8 mouse cellular contexts compared by ENCODE assay signal in genomic region chr5:24684578-24685365, GRCm38 (mm10). TPM values are rescaled to one million over a fixed set of nuclear protein-coding genes. Genes with fewer than 3 reads are reported as not detected.
DNase-seq lines count a peak whose midpoint lies in the region; ATAC-seq and TF ChIP-seq lines count a peak whose summit lies in the region.

No protein-coding gene starts in this region.

- TF ChIP-seq POLR2A in limb, embryonic 14.5 days (IDR thresholded peaks at IDR 0.05; ENCODE audit: borderline replicate concordance, extremely low read depth, insufficient read depth, insufficient read length) = no peak

- peak overlapping the region; percentile 98 for H3K4me3 ChIP-seq in kidney, embryonic 15.5 days (replicated peaks)
- H3K4me3 ChIP-seq in limb, embryonic 14.5 days (replicated peaks; ENCODE audit: low read length) = peak overlapping the region; percentile 96
- H3K4me3 ChIP-seq in midbrain, embryonic 14.5 days (replicated peaks; ENCODE audit: low read depth, low read length) = peak overlapping the region; percentile 82
- H3K4me3 ChIP-seq in stomach, embryonic 14.5 days (ENCODE audit: low read depth, low read length) = peak overlapping the region; percentile 76

- H3K4me1 ChIP-seq in kidney, embryonic 15.5 days = peaks cover 17% of the 10 kb centered on the region
- H3K4me1 ChIP-seq in limb, embryonic 14.5 days (ENCODE audit: control insufficient read depth, insufficient read depth, low read length) = peaks cover 3% of the 10 kb centered on the region; the same call in 1 of the 2 replicates
- peaks cover 10% of the 10 kb centered on the region; the same call in 1 of the 2 replicates for H3K4me1 ChIP-seq in midbrain, embryonic 14.5 days (ENCODE audit: control insufficient read depth, insufficient read depth, low read length)
- H3K4me1 ChIP-seq in stomach, embryonic 14.5 days (ENCODE audit: control insufficient read depth, insufficient read depth, low read length) = peaks cover 5% of the 10 kb centered on the region; the same call in 1 of the 2 replicates

- ATAC-seq in kidney, embryonic 15.5 days (replicated peaks; ENCODE audit: low FRiP score) = peak; percentile 46
- peak; percentile 10; the same call in 1 of the 2 replicates for ATAC-seq in limb, embryonic 14.5 days (ENCODE audit: low FRiP score, low read depth)
- ATAC-seq in midbrain, embryonic 14.5 days (ENCODE audit: low FRiP score, low TSS enrichment) = peak; percentile 49
- peak; percentile 25; the same call in 1 of the 2 replicates for ATAC-seq in stomach, embryonic 14.5 days (ENCODE audit: insufficient number of reproducible peaks, insufficient read depth, low FRiP score, low read depth)

- H3K36me3 ChIP-seq in kidney, embryonic 15.5 days = peaks cover 15% of the 10 kb centered on the region
- peaks cover 7% of the 10 kb centered on the region for H3K36me3 ChIP-seq in limb, embryonic 14.5 days (ENCODE audit: control insufficient read depth, insufficient read depth, low read length)
- H3K36me3 ChIP-seq in midbrain, embryonic 14.5 days (ENCODE audit: control insufficient read depth, insufficient read depth, low read length) = peaks cover 8% of the 10 kb centered on the region
- H3K36me3 ChIP-seq in stomach, embryonic 14.5 days (ENCODE audit: control insufficient read depth, insufficient read depth, low read length) = peaks cover 7% of the 10 kb centered on the region; the same call in 1 of the 2 replicates

- H3K27me3 ChIP-seq in kidney, embryonic 15.5 days = no peaks in the 10 kb centered on the region
- no peaks in the 10 kb centered on the region for H3K27me3 ChIP-seq in limb, embryonic 14.5 days (ENCODE audit: control insufficient read depth, insufficient read depth, low read length)
- no peaks in the 10 kb centered on the region for H3K27me3 ChIP-seq in midbrain, embryonic 14.5 days (ENCODE audit: control insufficient read depth, insufficient read depth, low read length)
- H3K27me3 ChIP-seq in stomach, embryonic 14.5 days (ENCODE audit: control insufficient read depth, insufficient read depth, low read length) = no peaks in the 10 kb centered on the region

- H3K27ac ChIP-seq in kidney, embryonic 15.5 days = peak overlapping the region; percentile 99
- H3K27ac ChIP-seq in limb, embryonic 14.5 days (replicated peaks; ENCODE audit: low read depth, low read length) = peak overlapping the region; percentile 88
- H3K27ac ChIP-seq in midbrain, embryonic 14.5 days (replicated peaks; ENCODE audit: low read depth, low read length) = peak overlapping the region; percentile 86
- H3K27ac ChIP-seq in stomach, embryonic 14.5 days (ENCODE audit: low read length) = peak overlapping the region; percentile 98

- peak; percentile 24 to 34 for DNase-seq in urinary bladder, adult 18-20 months (ENCODE audit: low spot score in 2 of 2)
- no peak for DNase-seq in urinary bladder, postnatal 10 days (ENCODE audit: low spot score)
- peak; percentile 44 for DNase-seq in embryo, embryonic 11 days
- DNase-seq in heart, adult 18-20 months = peak; percentile 39 to 46
- DNase-seq in limb, embryonic 14.5 days (ENCODE audit: low spot score) = peak; percentile 4
- DNase-seq in midbrain, embryonic 14.5 days = peak; percentile 47

- WGBS in kidney, embryonic 15.5 days = 35% methylated on average over 16 of the region's 16 CpGs
- 25% methylated on average over 16 of the region's 16 CpGs for WGBS in limb, embryonic 14.5 days
- WGBS in midbrain, embryonic 14.5 days = 22% methylated on average over 16 of the region's 16 CpGs
- WGBS in stomach, embryonic 14.5 days = 18% methylated on average over 16 of the region's 16 CpGs

- no peaks in the 10 kb centered on the region for H3K9me3 ChIP-seq in kidney, embryonic 15.5 days (replicated peaks)
- H3K9me3 ChIP-seq in limb, embryonic 14.5 days (ENCODE audit: control insufficient read depth, low read length) = no peaks in the 10 kb centered on the region
- no peaks in the 10 kb centered on the region for H3K9me3 ChIP-seq in midbrain, embryonic 14.5 days (ENCODE audit: control insufficient read depth, low read length)
- H3K9me3 ChIP-seq in stomach, embryonic 14.5 days (ENCODE audit: control insufficient read depth, low read depth, low read length) = no peaks in the 10 kb centered on the region

- H3K9ac ChIP-seq in kidney, embryonic 15.5 days = peak overlapping the region; percentile 59
- H3K9ac ChIP-seq in limb, embryonic 14.5 days (ENCODE audit: low read depth, low read length, severe bottlenecking) = peak overlapping the region; percentile 42
- H3K9ac ChIP-seq in midbrain, embryonic 14.5 days (replicated peaks; ENCODE audit: low read length) = peak overlapping the region; percentile 48
- H3K9ac ChIP-seq in stomach, embryonic 14.5 days (replicated peaks; ENCODE audit: low read depth, low read length) = no peak overlapping the region; the same call in 1 of the 2 replicates

- peak overlapping the region; percentile 73 for H3K4me2 ChIP-seq in kidney, embryonic 15.5 days
- peak overlapping the region; percentile 49 for H3K4me2 ChIP-seq in limb, embryonic 14.5 days (replicated peaks; ENCODE audit: low read depth, low read length, severe bottlenecking)
- peak overlapping the region; percentile 58 for H3K4me2 ChIP-seq in midbrain, embryonic 14.5 days (ENCODE audit: low read length)
- H3K4me2 ChIP-seq in stomach, embryonic 14.5 days (replicated peaks; ENCODE audit: low read depth, low read length) = peak overlapping the region; percentile 54

RNA-seq across cellular contexts. Expression of gene Nub1, which starts 0.6 kb away (rescaled TPM):
- 10 to 100 TPM; 35.4 to 41.2 TPM for total RNA-seq in heart, adult 18-20 months (2021)
- 40.3 and 41.2 TPM in 2 replicates for polyA plus RNA-seq in kidney, embryonic 15.5 days (2015; fragmentation: Nextera tagmentation; extraction: Ambion mirVana)
- polyA plus RNA-seq in limb, embryonic 14.5 days (2012; rRNA removed) = 37.1 and 39.4 TPM in 2 replicates
- polyA plus RNA-seq in limb, embryonic 14.5 days (2014; fragmentation: Nextera tagmentation; extraction: Ambion mirVana) = 33.4 and 35.1 TPM in 2 replicates
- 42.3 and 54.1 TPM in 2 replicates for polyA plus RNA-seq in midbrain, embryonic 14.5 days (2014; fragmentation: Nextera tagmentation; extraction: Ambion mirVana)
- 33.5 and 36.0 TPM in 2 replicates for polyA plus RNA-seq in stomach, embryonic 14.5 days (2014; fragmentation: Nextera tagmentation; extraction: Ambion mirVana)

RNA-seq across cellular contexts. Expression of gene Wdr86, which starts 45.8 kb away (rescaled TPM):
- under 1 TPM; 0.39 to 0.52 TPM for total RNA-seq in heart, adult 18-20 months (2021)
- polyA plus RNA-seq in kidney, embryonic 15.5 days (2015; fragmentation: Nextera tagmentation; extraction: Ambion mirVana) = 28.4 and 32.4 TPM in 2 replicates
- 37.5 and 59.4 TPM in 2 replicates for polyA plus RNA-seq in limb, embryonic 14.5 days (2012; rRNA removed)
- 25.4 and 32.0 TPM in 2 replicates for polyA plus RNA-seq in limb, embryonic 14.5 days (2014; fragmentation: Nextera tagmentation; extraction: Ambion mirVana)
- polyA plus RNA-seq in midbrain, embryonic 14.5 days (2014; fragmentation: Nextera tagmentation; extraction: Ambion mirVana) = 2.0 and 5.6 TPM in 2 replicates
- 18.7 and 21.0 TPM in 2 replicates for polyA plus RNA-seq in stomach, embryonic 14.5 days (2014; fragmentation: Nextera tagmentation; extraction: Ambion mirVana)
